Mouse (Mus musculus) intestine, postnatal 0 days (tissue): Measurements from ENCODE around the gene Coq8a. TPM values are rescaled to one million over a fixed set of nuclear protein-coding genes. Genes with fewer than 3 reads are reported as not detected.

Experiments used
- ATAC-seq: fragments of 200-750 bp; cut with Nextera tagmentation; 2 replicates; pipeline ENCODE4 v1.8.0; 2017; ENCODE audit warnings: mild to moderate bottlenecking, moderate TSS enrichment, moderate library complexity
- H3K27ac ChIP-seq: fragments of 300-500 bp; sonication (generic); 2 replicates; pipeline ENCODE4 v1.5.1; 2014; ENCODE audit warnings: mild to moderate bottlenecking, low read depth, low read length, moderate library complexity
- H3K27me3 ChIP-seq: fragments of 300-500 bp; sonication (generic); replicated peaks from 2 replicates; pipeline ENCODE4 v1.6.1; 2014; ENCODE audit warnings: low read length, mixed read lengths; ENCODE audit not compliant: control insufficient read depth, insufficient read depth
- H3K36me3 ChIP-seq: fragments of 300-500 bp; sonication (generic); 2 replicates; pipeline ENCODE4 v1.6.1; 2014; ENCODE audit warnings: mild to moderate bottlenecking, moderate library complexity; ENCODE audit not compliant: control insufficient read depth, insufficient read depth
- H3K4me1 ChIP-seq: fragments of 300-500 bp; sonication (generic); replicated peaks from 2 replicates; pipeline ENCODE4 v1.6.1; 2014; ENCODE audit warnings: antibody characterized with exemption, low read length, mixed read lengths; ENCODE audit not compliant: control insufficient read depth, insufficient read depth
- H3K4me2 ChIP-seq: fragments of 300-500 bp; sonication (generic); replicated peaks from 2 replicates; pipeline ENCODE4 v1.6.1; 2014; ENCODE audit warnings: low read depth, mild to moderate bottlenecking, moderate library complexity
- H3K4me3 ChIP-seq: fragments of 300-500 bp; sonication (generic); 2 replicates; pipeline ENCODE4 v1.5.1; 2014; ENCODE audit warnings: low read depth, low read length
- H3K9ac ChIP-seq: fragments of 300-500 bp; sonication (generic); 2 replicates; pipeline ENCODE4 v1.6.1; 2014; ENCODE audit warnings: mild to moderate bottlenecking, low read depth, low read length
- H3K9me3 ChIP-seq: fragments of 300-500 bp; sonication (generic); 2 replicates; pipeline ENCODE4 v1.6.1; 2016; ENCODE audit warnings: mixed run types; ENCODE audit not compliant: control insufficient read depth
- CTCF ChIP-seq: sonication (generic); IDR thresholded peaks from 2 replicates; pipeline ENCODE4 v1.5.1; 2016; ENCODE audit warnings: low read depth, mild to moderate bottlenecking, control low read depth, antibody characterized with exemption, moderate library complexity
- WGBS: fragments of 180-500 bp; shearing (Covaris S2); extraction: QIAGEN DNeasy Blood & Tissue Kit; methylation state at CpG from one replicate; pipeline ENCODE4 v1.1.7; 2014; 5-methylcytosine and 5-hydroxymethylcytosine counted together
- polyA plus RNA-seq: library from polyadenylated mRNA; unstranded; fragments of >200 nt; fragmentation: Nextera tagmentation; extraction: Ambion mirVana; gene quantifications from 2 replicates; pipeline ENCODE4 v1.2.1, GENCODE M21; 2015

Coq8a gene
- polyA plus RNA-seq, 1 experiment from 2014 or later = 28.6 TPM

- peaks cover 18% of the 10 kb centered on the region; the same call in 1 of the 2 replicates for H3K4me1 ChIP-seq
- no peaks in the 10 kb centered on the region for H3K27me3 ChIP-seq
- ATAC-seq = no peak
- WGBS = 81% methylated on average over 4 of the region's 4 CpGs
- H3K4me3 ChIP-seq = no peak overlapping the region
- no peak overlapping the region for H3K27ac ChIP-seq
- H3K4me2 ChIP-seq = no peak overlapping the region
- no peak for TF ChIP-seq CTCF
- H3K9ac ChIP-seq = no peak overlapping the region
- no peaks in the 10 kb centered on the region for H3K9me3 ChIP-seq
- H3K36me3 ChIP-seq = no peaks in the 10 kb centered on the region
Measured at GRCm38 (mm10) chr1:180188951-180189350, 10.5 kb downstream of the Coq8a start.

DNA sequence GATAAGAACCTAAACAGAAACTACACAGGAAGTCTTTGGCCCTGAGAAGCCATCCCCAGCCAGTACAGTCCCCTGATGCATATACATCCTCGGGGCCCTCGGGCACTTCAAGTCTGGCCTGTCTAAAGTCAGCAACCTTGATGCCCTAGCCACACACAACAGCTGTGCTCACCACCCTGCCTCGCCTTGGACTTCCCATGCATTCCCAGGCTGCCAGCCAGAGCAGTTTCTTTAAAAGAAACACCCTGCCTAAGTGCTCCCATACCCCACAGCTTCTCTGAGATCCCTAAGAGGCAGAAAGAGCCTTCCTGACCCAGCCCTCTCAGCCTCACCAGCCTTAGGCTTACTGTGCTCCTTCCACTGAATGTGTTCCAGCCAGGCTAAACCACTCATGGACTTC is 13.0 kb downstream of the Coq8a start:
- Histone ChIP-seq H3K36me3 (no peaks in the 10 kb centered on the region; the same call in 1 of the 2 replicates), H3K9ac (no peak overlapping the region), H3K4me3 (no peak overlapping the region), H3K4me2 (no peak overlapping the region), H3K9me3 (no peaks in the 10 kb centered on the region), H3K27me3 (no peaks in the 10 kb centered on the region), H3K4me1 (peaks cover 23% of the 10 kb centered on the region; the same call in 1 of the 2 replicates), H3K27ac (no peak overlapping the region)
- 79% methylated on average over 3 of the region's 3 CpGs for WGBS
- no peak for ATAC-seq
- TF ChIP-seq CTCF = no peak

DNA sequence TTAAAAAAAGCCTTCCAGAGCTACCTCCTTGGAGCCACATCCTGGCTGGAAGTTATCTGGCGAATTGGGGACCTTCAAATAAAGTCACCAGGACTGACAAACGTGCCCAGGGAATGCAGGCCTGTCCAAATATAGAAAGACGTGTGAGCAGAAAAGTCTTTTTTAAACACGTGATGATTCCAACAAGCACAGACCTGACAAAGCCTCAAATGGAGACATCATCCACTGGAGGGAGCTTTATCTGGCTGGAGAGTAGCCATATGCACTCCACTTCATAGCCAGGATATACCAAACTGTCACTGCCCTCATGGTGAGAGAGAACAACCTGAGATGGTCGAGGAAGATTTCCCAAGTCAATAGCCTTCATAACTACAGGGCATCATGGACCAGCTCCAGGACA is 13.5 kb downstream of the Coq8a start:
- Histone ChIP-seq H3K27me3 (no peaks in the 10 kb centered on the region), H3K9me3 (no peaks in the 10 kb centered on the region), H3K4me3 (no peak overlapping the region), H3K4me1 (peaks cover 23% of the 10 kb centered on the region; the same call in 1 of the 2 replicates), H3K27ac (peak overlapping the region; percentile 54; the same call in 1 of the 2 replicates), H3K4me2 (no peak overlapping the region), H3K36me3 (no peaks in the 10 kb centered on the region; the same call in 1 of the 2 replicates), H3K9ac (no peak overlapping the region)
- ATAC-seq = no peak
- TF ChIP-seq CTCF = peak; percentile 45
- WGBS = 56% methylated on average over 5 of the region's 5 CpGs

GRCm38 (mm10) chr1:180184768-180185167 is 14.6 kb downstream of the Coq8a start:
- Histone ChIP-seq H3K27me3 (no peaks in the 10 kb centered on the region), H3K9ac (no peak overlapping the region), H3K36me3 (peaks cover 2% of the 10 kb centered on the region; the same call in 1 of the 2 replicates), H3K9me3 (no peaks in the 10 kb centered on the region), H3K27ac (peak overlapping the region; percentile 54), H3K4me1 (peaks cover 23% of the 10 kb centered on the region; the same call in 1 of the 2 replicates), H3K4me3 (no peak overlapping the region), H3K4me2 (peak overlapping the region; percentile 1; the same call in 1 of the 2 replicates)
- 16% methylated on average over 7 of the region's 7 CpGs for WGBS
- 0 out of 2 replicates have a peak, but pooled peaks have one; percentile 2 for TF ChIP-seq CTCF
- ATAC-seq = peak; percentile 84

DNA sequence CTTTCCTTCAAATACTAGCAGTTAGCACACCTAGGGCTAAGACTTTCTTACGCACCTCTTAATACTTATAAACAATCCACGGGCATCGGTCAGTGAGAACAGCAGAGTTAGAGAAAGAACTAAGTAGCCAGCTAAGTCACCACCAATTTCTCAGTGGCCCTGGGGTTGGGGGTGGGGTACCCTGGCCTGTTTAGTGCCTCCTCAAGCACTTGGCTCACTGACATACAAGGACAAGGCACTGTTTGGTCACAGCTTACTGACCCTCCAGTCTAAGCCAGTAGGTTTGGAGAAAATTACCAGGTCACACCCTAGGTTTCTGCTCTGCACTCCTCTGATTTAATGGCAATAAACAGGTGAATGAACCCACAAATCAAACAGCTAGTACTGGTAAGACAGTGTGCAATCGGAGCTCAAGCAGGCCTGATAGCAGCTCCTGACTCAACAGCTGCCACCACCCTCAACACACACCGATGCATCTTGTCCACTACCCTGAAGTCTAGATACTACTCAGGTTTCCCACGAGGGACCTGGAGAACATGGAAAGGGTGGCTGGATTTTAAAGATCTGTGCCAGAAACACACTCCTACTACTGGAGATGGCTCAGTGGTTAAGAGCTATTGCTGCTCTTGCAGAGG is 15.8 kb downstream of the Coq8a start:
- no peak overlapping the region for H3K4me3 ChIP-seq
- no peak for TF ChIP-seq CTCF
- peak overlapping the region; percentile 66 for H3K27ac ChIP-seq
- H3K4me1 ChIP-seq = peaks cover 23% of the 10 kb centered on the region; the same call in 1 of the 2 replicates
- WGBS = 55% methylated on average over 6 of the region's 6 CpGs
- no peaks in the 10 kb centered on the region for H3K9me3 ChIP-seq
- H3K27me3 ChIP-seq = no peaks in the 10 kb centered on the region
- H3K4me2 ChIP-seq = peak overlapping the region; percentile 21
- no peak overlapping the region for H3K9ac ChIP-seq
- no peak for ATAC-seq
- H3K36me3 ChIP-seq = peaks cover 9% of the 10 kb centered on the region; the same call in 1 of the 2 replicates

DNA sequence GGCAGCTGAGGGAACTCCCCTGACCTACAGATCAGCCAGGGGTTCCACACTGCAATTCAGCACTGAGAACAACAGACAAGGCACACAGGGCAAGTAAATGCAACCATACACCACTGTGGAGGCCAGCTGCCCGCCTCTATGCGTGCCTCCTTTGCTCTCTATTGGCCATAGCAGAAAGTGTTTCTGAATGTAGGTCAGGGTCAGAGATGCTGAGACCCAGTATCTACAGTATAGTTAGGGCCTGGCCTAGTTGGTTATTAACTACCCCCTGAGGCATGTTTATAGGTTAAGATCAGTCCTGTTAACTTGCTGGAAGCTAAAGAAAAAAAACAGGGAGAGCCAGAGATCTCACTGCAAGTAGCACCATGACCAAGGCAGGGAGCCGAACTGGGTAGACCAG is 16.7 kb downstream of the Coq8a start:
- H3K27ac ChIP-seq = peak overlapping the region; percentile 66
- peak; percentile 49 for ATAC-seq
- peaks cover 23% of the 10 kb centered on the region; the same call in 1 of the 2 replicates for H3K4me1 ChIP-seq
- peak overlapping the region; percentile 21 for H3K4me2 ChIP-seq
- no peaks in the 10 kb centered on the region for H3K9me3 ChIP-seq
- 26% methylated on average over 3 of the region's 3 CpGs for WGBS
- H3K27me3 ChIP-seq = no peaks in the 10 kb centered on the region
- no peak for TF ChIP-seq CTCF
- H3K36me3 ChIP-seq = peaks cover 10% of the 10 kb centered on the region; the same call in 1 of the 2 replicates
- no peak overlapping the region for H3K4me3 ChIP-seq
- H3K9ac ChIP-seq = no peak overlapping the region
